Comparison of ENCODE assay signal across 10 mouse cellular contexts in genomic region chr10:108061813-108062435, GRCm38 (mm10).
DNase-seq lines count a peak whose midpoint lies in the region; ATAC-seq lines count a peak whose summit lies in the region.
"Had no signal": no experiment of that assay in that cellular context is flagged by ENCODE, and none has a peak within 500 bp of the region (broad histone marks: within the 10 kb centered on the region; RNA-seq: fewer than 3 reads in every experiment).

No protein-coding gene starts in this region.

- DNase-seq in cerebellum, adult 8-10 months, result no peak
- DNase-seq in left cerebral cortex, postnatal 4 days, result peak; percentile 47
- no peak for DNase-seq in left cerebral cortex, postnatal 25 days (ENCODE audit: low spot score in 2 of 2)
- DNase-seq in heart, embryonic 10.5 days (ENCODE audit: low spot score), result no peak
- DNase-seq in right cerebral cortex, adult 18-20 months, result no peak
- DNase-seq: lung, embryonic 14.5 days had no signal

- H3K27me3 ChIP-seq in forebrain, embryonic 16.5 days (replicated peaks; ENCODE audit: control insufficient read depth, insufficient read depth, low read length), result no peaks in the 10 kb centered on the region
- H3K27me3 ChIP-seq in neural tube, embryonic 14.5 days (ENCODE audit: control insufficient read depth, insufficient read depth, low read length), result no peaks in the 10 kb centered on the region
- no peaks in the 10 kb centered on the region for H3K27me3 ChIP-seq in heart, embryonic 10.5 days (ENCODE audit: insufficient read depth, poor library complexity, severe bottlenecking)
- H3K27me3 ChIP-seq: megakaryocyte, embryonic 14.5 days had no signal

- no peak overlapping the region for H3K4me3 ChIP-seq in forebrain, embryonic 16.5 days (replicated peaks; ENCODE audit: low read length)
- no peak overlapping the region for H3K4me3 ChIP-seq in neural tube, embryonic 14.5 days (ENCODE audit: low read depth, low read length)
- H3K4me3 ChIP-seq in heart, embryonic 10.5 days, result no peak overlapping the region
- H3K4me3 ChIP-seq: megakaryocyte, embryonic 14.5 days had no signal

- H3K9ac ChIP-seq in forebrain, embryonic 16.5 days (replicated peaks; ENCODE audit: low read depth, low read length), result no peak overlapping the region
- H3K9ac ChIP-seq in neural tube, embryonic 14.5 days (replicated peaks; ENCODE audit: low read depth, low read length), result no peak overlapping the region
- H3K9ac ChIP-seq: lung, embryonic 14.5 days had no signal

- no peaks in the 10 kb centered on the region for H3K4me1 ChIP-seq in forebrain, embryonic 16.5 days (replicated peaks; ENCODE audit: control insufficient read depth, insufficient read depth, low read length)
- no peaks in the 10 kb centered on the region for H3K4me1 ChIP-seq in neural tube, embryonic 14.5 days (ENCODE audit: control insufficient read depth, insufficient read depth, low read length)
- H3K4me1 ChIP-seq in heart, embryonic 10.5 days, result peaks cover 3% of the 10 kb centered on the region; the same call in 1 of the 2 replicates

- H3K4me2 ChIP-seq in forebrain, embryonic 16.5 days (ENCODE audit: low read length), result no peak overlapping the region
- no peak overlapping the region for H3K4me2 ChIP-seq in neural tube, embryonic 14.5 days (ENCODE audit: low read depth, low read length)
- H3K4me2 ChIP-seq: lung, embryonic 14.5 days had no signal

- no peaks in the 10 kb centered on the region for H3K36me3 ChIP-seq in forebrain, embryonic 16.5 days (ENCODE audit: control insufficient read depth, insufficient read depth)
- no peaks in the 10 kb centered on the region for H3K36me3 ChIP-seq in neural tube, embryonic 14.5 days (ENCODE audit: control insufficient read depth, insufficient read depth, low read length)
- no peaks in the 10 kb centered on the region for H3K36me3 ChIP-seq in heart, embryonic 10.5 days

- no peaks in the 10 kb centered on the region for H3K9me3 ChIP-seq in forebrain, embryonic 16.5 days (ENCODE audit: control insufficient read depth, low read length)
- H3K9me3 ChIP-seq in neural tube, embryonic 14.5 days (ENCODE audit: control insufficient read depth, low read length), result no peaks in the 10 kb centered on the region
- no peaks in the 10 kb centered on the region for H3K9me3 ChIP-seq in heart, embryonic 10.5 days
- H3K9me3 ChIP-seq: megakaryocyte, embryonic 14.5 days had no signal

- peak; percentile 56 for ATAC-seq in cerebellum, adult (ENCODE audit: insufficient number of reproducible peaks, low FRiP score, low TSS enrichment)
- ATAC-seq in forebrain, embryonic 16.5 days, result peak; percentile 75
- peak; percentile 80 for ATAC-seq in neural tube, embryonic 14.5 days (ENCODE audit: low read depth)

- intact Hi-C loops in left cerebral cortex, postnatal 4 days (cut with DNase I), result no loop called here
- intact Hi-C loops in left cerebral cortex, postnatal 25 days (cut with DNase I), result no loop called here

- H3K27ac ChIP-seq in forebrain, embryonic 16.5 days (ENCODE audit: low read length), result no peak overlapping the region
- no peak overlapping the region for H3K27ac ChIP-seq in neural tube, embryonic 14.5 days (ENCODE audit: low read depth, low read length)
- no peak overlapping the region for H3K27ac ChIP-seq in heart, embryonic 10.5 days

- WGBS in forebrain, embryonic 16.5 days, result 52% methylated on average over 7 of the region's 7 CpGs
- WGBS in neural tube, embryonic 14.5 days, result 24% methylated on average over 7 of the region's 7 CpGs
- 73% methylated on average over 7 of the region's 7 CpGs for WGBS in heart, embryonic 10.5 days
